Mouse (Mus musculus) hindbrain, embryonic 12.5 days (tissue): Measurements from ENCODE around the gene Kif26b. TPM values are rescaled to one million over a fixed set of nuclear protein-coding genes. Genes with fewer than 3 reads are reported as not detected.

ENCODE experiments used
- ATAC-seq: fragments of 200-750 bp; cut with Nextera tagmentation; 2 replicates; pipeline ENCODE4 v1.8.0; 2017; ENCODE audit warnings: moderate TSS enrichment; ENCODE audit not compliant: low FRiP score
- H3K27ac ChIP-seq: fragments of 300-500 bp; sonication (generic); 2 replicates; pipeline ENCODE4 v1.5.1; 2016; ENCODE audit warnings: mild to moderate bottlenecking
- H3K27me3 ChIP-seq: fragments of 300-500 bp; sonication (generic); 2 replicates; pipeline ENCODE4 v1.6.1; 2016; ENCODE audit warnings: mild to moderate bottlenecking
- H3K36me3 ChIP-seq: fragments of 300-500 bp; sonication (generic); 2 replicates; pipeline ENCODE4 v1.6.1; 2016; ENCODE audit warnings: mild to moderate bottlenecking
- H3K4me1 ChIP-seq: fragments of 300-500 bp; sonication (generic); 2 replicates; pipeline ENCODE4 v1.6.1; 2016
- H3K4me2 ChIP-seq: fragments of 300-500 bp; sonication (generic); replicated peaks from 2 replicates; pipeline ENCODE4 v1.6.1; 2016; ENCODE audit warnings: mild to moderate bottlenecking
- H3K4me3 ChIP-seq: fragments of 300-500 bp; sonication (generic); 2 replicates; pipeline ENCODE4 v1.5.1; 2016; ENCODE audit warnings: mild to moderate bottlenecking
- H3K9ac ChIP-seq: fragments of 300-500 bp; sonication (generic); 2 replicates; pipeline ENCODE4 v1.6.1; 2016; ENCODE audit warnings: mild to moderate bottlenecking, moderate library complexity
- H3K9me3 ChIP-seq: fragments of 300-500 bp; sonication (generic); replicated peaks from 2 replicates; pipeline ENCODE4 v1.6.1; 2016; ENCODE audit warnings: mild to moderate bottlenecking
- WGBS: fragments of 180-500 bp; shearing (Covaris S2); methylation state at CpG from one replicate; pipeline ENCODE4 v1.1.7; 2016; 5-methylcytosine and 5-hydroxymethylcytosine counted together
- polyA plus RNA-seq: library from polyadenylated mRNA; unstranded; fragments of >200 nt; fragmentation: Nextera tagmentation; extraction: Ambion mirVana; gene quantifications from 2 replicates; pipeline ENCODE4 v1.2.1, GENCODE M21; 2016

The Kif26b gene
- polyA plus RNA-seq, 1 experiment from 2014 or later: 13.3 TPM

DNA sequence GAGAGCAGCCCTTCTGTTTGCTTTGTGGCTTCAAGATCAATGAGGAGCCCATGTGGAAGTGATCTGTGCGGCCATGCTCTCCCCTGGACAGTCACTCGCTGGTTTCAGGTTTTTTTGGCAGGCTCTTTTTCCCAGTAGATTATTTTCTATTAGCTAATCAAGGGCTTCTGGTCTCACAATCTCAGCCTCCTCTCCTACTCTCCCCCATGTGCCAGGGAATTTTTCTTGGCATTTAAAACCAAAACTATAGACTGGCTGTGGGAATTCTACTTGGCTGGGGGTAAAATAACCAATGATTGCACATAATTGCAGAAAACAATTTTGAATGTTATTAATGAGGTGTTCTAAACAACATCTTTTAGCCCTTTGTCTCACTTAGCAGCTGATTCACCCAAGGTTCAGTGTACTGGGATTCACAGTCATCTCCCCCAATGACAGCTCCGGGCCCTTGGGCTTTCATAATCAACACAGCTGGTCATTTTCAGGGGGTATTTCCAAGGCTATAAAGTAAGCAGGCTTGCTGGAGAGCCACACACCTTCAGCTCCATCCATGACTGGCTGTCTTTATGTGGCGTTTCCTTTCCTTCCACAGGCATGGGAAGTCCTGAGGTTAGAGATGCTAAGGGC lies 44.6 kb downstream of the Kif26b start:
- ATAC-seq: no peak
- Histone ChIP-seq H3K27ac (no peak overlapping the region), H3K4me1 (peaks cover 31% of the 10 kb centered on the region), H3K4me2 (no peak overlapping the region), H3K9ac (no peak overlapping the region), H3K4me3 (no peak overlapping the region), H3K36me3 (no peaks in the 10 kb centered on the region), H3K27me3 (no peaks in the 10 kb centered on the region), H3K9me3 (peaks cover 13% of the 10 kb centered on the region; the same call in 1 of the 2 replicates)
- 63% methylated on average over 4 of the region's 4 CpGs for WGBS

DNA sequence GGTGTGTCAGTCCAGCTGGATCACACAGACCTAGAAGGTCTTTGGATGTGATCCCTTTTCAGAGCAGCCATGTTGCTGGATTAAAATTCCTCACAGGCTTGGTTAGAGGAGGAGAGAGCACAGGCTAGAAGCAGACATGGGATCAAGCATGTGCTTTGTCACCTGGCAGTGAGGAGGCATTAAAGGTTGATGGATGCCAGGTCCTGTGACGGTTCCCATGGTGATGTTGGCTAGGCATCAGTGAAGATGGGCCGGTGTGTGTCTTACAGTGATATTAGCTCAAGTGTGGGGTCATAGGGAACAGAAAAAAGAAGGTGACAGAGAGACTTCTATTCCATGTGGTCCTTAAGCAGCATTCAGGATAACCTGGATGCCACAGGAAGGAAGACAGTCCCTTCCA lies 46.8 kb downstream of the Kif26b start:
- 84% methylated on average over 2 of the region's 2 CpGs for WGBS
- no peak overlapping the region for H3K4me3 ChIP-seq
- H3K4me2 ChIP-seq: no peak overlapping the region
- no peak overlapping the region for H3K9ac ChIP-seq
- peaks cover 16% of the 10 kb centered on the region for H3K4me1 ChIP-seq
- H3K27me3 ChIP-seq: no peaks in the 10 kb centered on the region
- no peaks in the 10 kb centered on the region for H3K36me3 ChIP-seq
- no peak overlapping the region for H3K27ac ChIP-seq
- ATAC-seq: no peak
- H3K9me3 ChIP-seq: peaks cover 13% of the 10 kb centered on the region; the same call in 1 of the 2 replicates

DNA sequence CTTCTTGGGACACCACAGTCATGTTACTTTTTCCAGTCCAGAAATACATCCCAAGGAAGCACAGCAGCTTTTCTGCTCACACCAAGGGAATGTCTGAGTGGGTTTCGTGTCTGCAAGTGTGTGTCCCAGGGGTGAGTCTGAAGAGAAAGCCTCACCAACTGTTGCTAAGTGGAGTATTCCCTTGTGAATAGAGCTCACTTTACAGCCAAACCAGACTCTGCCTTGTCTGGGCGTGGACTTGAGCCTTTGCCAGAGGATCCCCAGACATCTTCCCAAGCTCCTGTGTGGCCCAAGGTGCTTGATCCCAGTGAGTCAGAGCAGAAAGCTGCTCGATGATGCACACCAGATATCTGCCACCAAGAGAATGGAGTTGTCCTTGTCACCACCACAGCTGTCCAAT lies 48.0 kb downstream of the Kif26b start:
- H3K9me3 ChIP-seq: peaks cover 13% of the 10 kb centered on the region
- H3K27ac ChIP-seq: no peak overlapping the region
- no peaks in the 10 kb centered on the region for H3K27me3 ChIP-seq
- 87% methylated on average over 3 of the region's 3 CpGs for WGBS
- no peak overlapping the region for H3K4me2 ChIP-seq
- no peak overlapping the region for H3K9ac ChIP-seq
- H3K4me1 ChIP-seq: peaks cover 9% of the 10 kb centered on the region
- ATAC-seq: no peak
- no peak overlapping the region for H3K4me3 ChIP-seq
- H3K36me3 ChIP-seq: no peaks in the 10 kb centered on the region

DNA sequence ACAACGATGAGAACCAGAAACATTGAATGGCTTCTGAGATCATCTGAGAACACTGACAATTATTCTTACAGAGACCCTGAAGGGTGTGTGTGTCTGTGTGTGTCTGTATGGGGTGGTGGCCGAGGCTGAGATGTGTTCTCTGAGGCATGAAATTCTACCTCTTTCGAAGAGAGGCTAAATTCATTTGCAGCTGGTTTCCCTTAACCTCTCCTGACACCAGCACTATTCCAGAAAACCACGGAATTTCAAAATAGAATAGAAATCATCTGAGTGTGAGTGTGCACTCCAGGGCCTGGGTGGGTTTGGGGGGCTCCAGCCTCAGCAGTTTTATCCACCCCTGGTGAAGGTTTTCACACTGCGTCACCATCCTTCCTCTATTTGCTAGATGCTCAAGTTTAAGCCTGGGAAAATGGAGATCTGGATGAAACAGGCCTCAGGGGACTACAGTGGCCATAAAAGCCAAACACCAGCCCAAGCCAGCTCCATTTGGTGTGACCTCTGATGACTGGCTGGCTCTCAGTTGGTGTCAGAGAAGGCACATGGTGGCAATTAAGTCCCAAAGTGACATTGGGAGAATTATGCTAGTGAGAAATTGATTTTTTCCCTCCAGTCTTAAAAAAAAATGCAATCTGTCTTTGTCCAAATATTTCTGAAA lies 56.6 kb downstream of the Kif26b start:
- Histone ChIP-seq H3K36me3 (no peaks in the 10 kb centered on the region), H3K4me3 (no peak overlapping the region), H3K9me3 (no peaks in the 10 kb centered on the region; the same call in 1 of the 2 replicates), H3K27ac (peak overlapping the region; percentile 32; the same call in 1 of the 2 replicates), H3K4me1 (peaks cover 5% of the 10 kb centered on the region; the same call in 1 of the 2 replicates), H3K9ac (no peak overlapping the region), H3K4me2 (no peak overlapping the region), H3K27me3 (no peaks in the 10 kb centered on the region)
- no peak for ATAC-seq
- 48% methylated on average over 5 of the region's 5 CpGs for WGBS

DNA sequence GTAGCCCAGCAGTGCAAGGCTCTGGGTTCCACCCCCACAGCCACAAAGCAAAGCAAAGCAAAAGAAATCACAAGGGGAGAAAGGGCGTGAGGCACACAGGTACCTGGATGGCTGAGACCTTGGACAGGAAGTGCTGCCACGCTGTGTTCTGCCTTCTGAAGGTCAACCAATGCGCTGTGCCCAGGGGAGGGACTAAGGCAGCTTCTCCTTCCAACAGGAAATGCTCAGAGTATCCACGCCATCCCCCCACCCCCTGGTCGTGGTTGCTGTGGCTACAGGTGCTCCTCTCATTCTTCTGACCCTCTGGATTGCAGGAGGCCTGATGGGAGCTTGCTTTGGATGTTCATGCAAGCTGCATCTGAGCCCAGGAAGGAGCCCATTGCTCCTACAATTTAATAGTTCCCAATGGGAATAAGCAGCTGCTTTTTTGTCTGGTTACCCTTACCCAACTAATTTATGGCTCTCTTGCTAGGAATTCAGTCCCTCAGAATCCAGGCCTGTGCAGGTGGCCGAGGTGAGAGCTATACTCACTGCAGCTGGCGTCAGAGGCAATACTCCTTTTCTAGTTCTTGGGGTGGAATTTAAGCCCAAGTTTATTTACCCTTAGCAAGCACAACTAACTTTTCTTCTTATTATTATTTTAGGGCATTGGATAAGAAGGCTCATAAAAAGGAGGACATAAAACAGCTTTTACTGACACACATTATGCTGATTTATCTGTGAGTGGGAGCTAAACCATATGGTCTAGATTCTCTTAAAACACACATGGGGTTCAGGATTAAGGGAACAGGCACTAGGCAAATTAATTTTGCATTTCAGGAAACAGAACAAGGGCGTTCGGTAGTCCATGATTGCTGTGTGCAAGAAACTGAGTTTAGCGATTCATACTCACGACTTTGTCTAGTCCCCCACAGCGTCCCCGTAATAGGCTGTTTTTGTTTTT lies 61.6 kb downstream of the Kif26b start:
- no peak for ATAC-seq
- WGBS: 75% methylated on average over 13 of the region's 13 CpGs

DNA sequence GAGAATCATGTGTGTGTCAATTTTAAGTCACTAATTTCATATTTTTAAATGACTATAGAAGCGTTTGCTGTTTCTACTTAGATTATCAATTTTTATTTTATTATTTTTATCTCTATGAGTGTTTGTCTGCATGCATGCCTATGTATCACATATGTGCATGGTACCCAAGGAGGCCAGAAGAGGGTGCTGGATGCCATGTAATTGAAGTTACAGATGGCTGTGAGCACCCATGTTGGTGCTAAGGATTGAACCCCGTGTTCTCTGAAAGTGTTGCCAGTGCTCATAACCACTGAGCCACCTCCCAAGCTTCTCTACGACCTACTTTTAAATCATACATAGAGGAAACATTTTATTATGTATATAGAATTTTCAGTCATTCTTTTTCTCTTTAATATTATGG lies 68.2 kb downstream of the Kif26b start:
- H3K27ac ChIP-seq: no peak overlapping the region
- H3K9ac ChIP-seq: no peak overlapping the region
- peaks cover 7% of the 10 kb centered on the region; the same call in 1 of the 2 replicates for H3K4me1 ChIP-seq
- no peak for ATAC-seq
- no peaks in the 10 kb centered on the region for H3K9me3 ChIP-seq
- 95% methylated on average over 3 of the region's 3 CpGs for WGBS
- no peaks in the 10 kb centered on the region for H3K27me3 ChIP-seq
- H3K4me3 ChIP-seq: no peak overlapping the region
- no peak overlapping the region for H3K4me2 ChIP-seq
- no peaks in the 10 kb centered on the region for H3K36me3 ChIP-seq

More for the DNA sequence above, 61.6 kb downstream of the Kif26b start:
- H3K4me2 ChIP-seq: no peak overlapping the region
- no peak overlapping the region for H3K9ac ChIP-seq
- no peaks in the 10 kb centered on the region for H3K27me3 ChIP-seq
- no peak overlapping the region for H3K27ac ChIP-seq
- H3K4me1 ChIP-seq: peaks cover 5% of the 10 kb centered on the region; the same call in 1 of the 2 replicates
- H3K36me3 ChIP-seq: no peaks in the 10 kb centered on the region
- no peaks in the 10 kb centered on the region for H3K9me3 ChIP-seq
- H3K4me3 ChIP-seq: no peak overlapping the region

DNA sequence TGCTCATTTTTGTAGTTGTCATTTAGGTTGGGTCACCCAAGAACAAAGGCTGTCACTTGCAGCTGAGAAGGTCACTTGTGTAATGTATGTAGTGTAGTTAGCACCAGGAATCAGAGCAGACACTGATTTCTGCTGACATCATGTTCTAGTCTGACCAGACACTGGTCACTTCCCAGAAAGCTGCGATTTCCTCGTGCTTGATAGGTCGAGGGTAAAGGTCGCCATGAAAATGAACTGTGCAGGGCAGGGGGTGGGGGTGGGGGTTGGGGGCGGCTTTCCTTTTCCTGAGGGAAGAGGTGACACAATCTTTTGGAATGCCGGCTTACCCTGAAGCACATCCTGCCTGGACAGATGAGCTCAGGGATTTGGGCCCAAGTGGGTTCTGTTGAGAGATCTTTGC lies 68.8 kb downstream of the Kif26b start:
- H3K27ac ChIP-seq: no peak overlapping the region
- no peak overlapping the region for H3K9ac ChIP-seq
- no peak overlapping the region for H3K4me2 ChIP-seq
- H3K36me3 ChIP-seq: no peaks in the 10 kb centered on the region
- peaks cover 7% of the 10 kb centered on the region; the same call in 1 of the 2 replicates for H3K4me1 ChIP-seq
- ATAC-seq: no peak
- no peaks in the 10 kb centered on the region for H3K27me3 ChIP-seq
- 72% methylated on average over 6 of the region's 6 CpGs for WGBS
- H3K9me3 ChIP-seq: no peaks in the 10 kb centered on the region
- no peak overlapping the region for H3K4me3 ChIP-seq

DNA sequence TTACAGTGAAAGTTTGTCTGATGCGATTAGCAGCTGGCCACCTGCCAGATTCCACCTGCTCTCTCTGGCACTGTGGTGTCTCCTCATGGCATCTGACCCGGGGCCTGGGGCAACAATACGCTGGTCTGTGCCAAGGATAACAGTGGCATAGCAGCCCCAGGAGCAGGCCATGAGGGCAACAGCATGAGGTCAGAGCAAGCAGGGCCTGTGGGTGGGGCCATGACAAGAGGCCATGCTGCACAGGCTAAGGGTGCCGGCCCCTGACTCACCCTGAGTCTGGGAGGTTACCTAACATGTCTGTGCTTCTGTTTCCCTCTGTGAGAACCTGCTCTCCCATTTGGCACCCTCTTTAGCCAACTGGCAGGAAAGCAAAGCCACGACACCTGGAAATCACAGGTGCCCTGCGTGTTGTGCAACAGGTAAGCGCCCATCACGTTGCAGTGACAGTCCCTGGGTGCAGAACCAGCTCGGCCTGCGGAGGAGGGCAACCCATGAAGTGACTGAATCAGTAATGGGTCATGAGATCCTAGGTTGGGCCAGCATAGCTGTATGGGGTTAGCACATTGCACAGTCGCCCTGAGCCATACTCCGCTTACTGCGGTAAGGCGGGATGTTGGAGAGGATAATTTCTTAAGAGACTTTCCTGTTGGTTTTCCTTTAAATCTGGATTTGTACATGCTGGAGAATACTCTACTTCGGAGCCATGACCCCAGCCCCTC lies 72.1 kb downstream of the Kif26b start:
- no peaks in the 10 kb centered on the region for H3K36me3 ChIP-seq
- H3K9me3 ChIP-seq: no peaks in the 10 kb centered on the region
- no peak overlapping the region for H3K4me2 ChIP-seq
- H3K4me3 ChIP-seq: no peak overlapping the region
- H3K27me3 ChIP-seq: no peaks in the 10 kb centered on the region
- ATAC-seq: no peak
- peaks cover 7% of the 10 kb centered on the region; the same call in 1 of the 2 replicates for H3K4me1 ChIP-seq
- 90% methylated on average over 15 of the region's 15 CpGs for WGBS
- no peak overlapping the region for H3K27ac ChIP-seq
- H3K9ac ChIP-seq: no peak overlapping the region

DNA sequence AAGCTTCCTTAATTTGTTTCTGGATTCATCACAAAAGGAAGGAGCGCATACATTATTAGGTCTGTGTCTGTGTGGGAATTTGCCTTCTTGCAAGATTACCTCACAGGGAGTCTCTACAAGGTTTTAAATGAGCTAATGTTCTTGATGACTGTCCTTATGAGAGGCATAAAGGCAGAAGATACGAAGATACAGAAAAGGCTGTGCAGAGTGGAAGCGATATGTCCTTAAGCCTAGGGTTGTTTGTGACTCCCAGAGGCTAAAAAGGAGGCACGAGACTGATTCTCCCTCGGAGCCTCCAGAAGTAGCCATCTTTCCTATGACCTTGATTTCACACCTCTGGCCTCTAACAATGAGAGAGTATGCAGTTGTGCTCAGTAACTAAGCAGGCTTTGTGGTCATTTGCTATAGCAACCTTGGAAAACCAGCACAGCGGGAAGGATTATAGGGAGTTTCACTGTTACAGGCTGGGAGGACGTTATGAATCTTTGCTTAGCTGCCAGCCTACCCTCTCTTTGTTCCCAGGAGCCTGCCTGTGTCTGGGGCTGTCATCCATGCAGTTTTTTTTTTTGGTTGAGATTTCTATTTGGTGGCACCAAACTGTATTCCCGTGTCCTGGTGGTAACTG lies 80.3 kb downstream of the Kif26b start:
- 54% methylated on average over 8 of the region's 8 CpGs for WGBS
- no peak overlapping the region for H3K4me3 ChIP-seq
- H3K27me3 ChIP-seq: no peaks in the 10 kb centered on the region
- peak overlapping the region; percentile 4; the same call in 1 of the 2 replicates for H3K27ac ChIP-seq
- H3K4me1 ChIP-seq: peaks cover 30% of the 10 kb centered on the region
- H3K9ac ChIP-seq: no peak overlapping the region
- no peak overlapping the region for H3K4me2 ChIP-seq
- no peaks in the 10 kb centered on the region for H3K36me3 ChIP-seq
- no peaks in the 10 kb centered on the region for H3K9me3 ChIP-seq
- no peak for ATAC-seq

DNA sequence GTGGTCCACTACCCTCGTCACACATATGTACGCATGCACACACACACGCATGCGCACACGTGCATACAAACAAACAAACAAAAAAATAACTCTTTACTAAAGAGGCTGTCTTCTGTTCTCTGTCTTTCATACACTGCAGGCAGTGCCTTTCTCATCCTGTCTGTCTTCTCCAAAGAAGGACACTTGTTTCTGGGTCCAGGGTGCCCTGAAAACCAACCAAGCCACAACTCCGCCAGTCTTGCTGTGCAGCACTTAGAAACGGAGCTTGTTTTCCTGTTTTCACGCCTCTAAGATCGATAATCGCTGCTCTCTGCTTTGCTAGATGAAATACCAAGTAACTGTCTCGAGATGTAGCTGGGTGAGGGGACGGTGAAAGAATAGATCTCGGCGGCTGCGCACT lies 82.6 kb downstream of the Kif26b start:
- Histone ChIP-seq H3K36me3 (no peaks in the 10 kb centered on the region), H3K27ac (no peak overlapping the region), H3K27me3 (no peaks in the 10 kb centered on the region), H3K4me3 (no peak overlapping the region), H3K4me1 (peaks cover 34% of the 10 kb centered on the region), H3K9ac (no peak overlapping the region), H3K9me3 (no peaks in the 10 kb centered on the region), H3K4me2 (no peak overlapping the region)
- 87% methylated on average over 15 of the region's 15 CpGs for WGBS
- ATAC-seq: no peak

DNA sequence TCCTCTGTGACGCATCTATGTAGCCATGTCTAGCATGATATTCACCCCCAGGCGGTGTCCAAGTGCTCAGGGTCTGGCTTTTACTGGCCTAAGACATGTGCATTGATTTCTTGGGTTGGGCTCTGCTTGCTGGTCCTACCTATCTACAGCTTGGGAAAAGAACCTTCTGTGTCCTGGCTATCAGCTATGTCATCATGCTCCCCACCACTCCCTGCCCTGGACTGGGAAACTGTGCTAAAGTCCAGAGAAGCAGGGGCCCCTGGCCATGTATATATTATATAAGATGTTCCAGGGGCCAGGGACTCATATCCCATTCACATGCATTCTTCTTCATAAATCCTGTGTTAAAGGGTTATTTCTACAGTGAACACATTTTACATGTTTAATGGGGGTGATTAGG lies 92.4 kb downstream of the Kif26b start:
- Histone ChIP-seq H3K27me3 (no peaks in the 10 kb centered on the region), H3K9me3 (no peaks in the 10 kb centered on the region), H3K36me3 (no peaks in the 10 kb centered on the region), H3K4me3 (no peak overlapping the region), H3K4me2 (no peak overlapping the region), H3K27ac (no peak overlapping the region), H3K9ac (no peak overlapping the region), H3K4me1 (no peaks in the 10 kb centered on the region; the same call in 1 of the 2 replicates)
- 90% methylated on average over 2 of the region's 2 CpGs for WGBS
- ATAC-seq: no peak
